Mouse (Mus musculus) myocyte (in vitro differentiated cells): ENCODE measurements around the gene Spata46.

Source experiments
- MYOD1 ChIP-seq, 3 experiments: IDR thresholded peaks; one replicate each; pipeline ENCODE4 v1.6.1; 2011; ENCODE audit warnings: control low read depth in 2 of 3, low read depth in 2 of 3, mild to moderate bottlenecking in 2 of 3, moderate library complexity in 1 of 3; ENCODE audit not compliant: insufficient read length in 2 of 3, control insufficient read depth in 1 of 3
- POLR2A ChIP-seq: IDR thresholded peaks from one replicate; pipeline ENCODE4 v1.6.1; 2011; ENCODE audit warnings: low read depth, mild to moderate bottlenecking, control low read depth, moderate library complexity; ENCODE audit not compliant: insufficient read length
- POLR2AphosphoS2 ChIP-seq: IDR thresholded peaks from one replicate; pipeline ENCODE4 v1.6.1; 2011; ENCODE audit warnings: low read depth, control low read depth; ENCODE audit not compliant: insufficient read length
- REST ChIP-seq: IDR thresholded peaks from one replicate; pipeline ENCODE4 v1.6.1; 2011; ENCODE audit warnings: mild to moderate bottlenecking, control low read depth, moderate library complexity; ENCODE audit not compliant: insufficient read depth, insufficient read length
- SRF ChIP-seq: IDR thresholded peaks from one replicate; pipeline ENCODE4 v1.6.1; 2011; ENCODE audit warnings: low read depth; ENCODE audit not compliant: control insufficient read depth, insufficient read length
- USF1 ChIP-seq: IDR thresholded peaks from one replicate; pipeline ENCODE4 v1.6.1; 2011; ENCODE audit warnings: low read depth, mild to moderate bottlenecking, control low read depth, moderate library complexity

- TF ChIP-seq POLR2A: no peak
- no peak for TF ChIP-seq POLR2AphosphoS2
- TF ChIP-seq USF1: no peak
- no peak for TF ChIP-seq MYOD1 (IDR thresholded peaks at IDR 0.05; ENCODE audit: control insufficient read depth in 1 of 3, insufficient read length in 2 of 3, low read depth in 2 of 3)
- TF ChIP-seq REST: no peak
- no peak for TF ChIP-seq SRF
These were observed 16.7 kb downstream of the Spata46 start for GRCm38 (mm10) chr1:170325277-170325676.
